Mouse (Mus musculus) gonadal fat pad, adult 2 months (tissue): ENCODE measurements around the gene Rps16. TPM values are rescaled to one million over a fixed set of nuclear protein-coding genes. Genes with fewer than 3 reads are reported as not detected.

ENCODE experiments used
- DNase-seq: peaks from one replicate; pipeline ENCODE4 v3.0.0-alpha.2; 2012; ENCODE audit warnings: low read depth
- polyA plus RNA-seq: library from polyadenylated mRNA; depleted of rRNA; stranded (reverse); fragments of >200 nt; gene quantifications from 2 replicates; pipeline ENCODE4 v1.2.3, GENCODE M21; 2012; rRNA removed

Gene Rps16
- polyA plus RNA-seq = 901 and 971 TPM in 2 replicates

DNA sequence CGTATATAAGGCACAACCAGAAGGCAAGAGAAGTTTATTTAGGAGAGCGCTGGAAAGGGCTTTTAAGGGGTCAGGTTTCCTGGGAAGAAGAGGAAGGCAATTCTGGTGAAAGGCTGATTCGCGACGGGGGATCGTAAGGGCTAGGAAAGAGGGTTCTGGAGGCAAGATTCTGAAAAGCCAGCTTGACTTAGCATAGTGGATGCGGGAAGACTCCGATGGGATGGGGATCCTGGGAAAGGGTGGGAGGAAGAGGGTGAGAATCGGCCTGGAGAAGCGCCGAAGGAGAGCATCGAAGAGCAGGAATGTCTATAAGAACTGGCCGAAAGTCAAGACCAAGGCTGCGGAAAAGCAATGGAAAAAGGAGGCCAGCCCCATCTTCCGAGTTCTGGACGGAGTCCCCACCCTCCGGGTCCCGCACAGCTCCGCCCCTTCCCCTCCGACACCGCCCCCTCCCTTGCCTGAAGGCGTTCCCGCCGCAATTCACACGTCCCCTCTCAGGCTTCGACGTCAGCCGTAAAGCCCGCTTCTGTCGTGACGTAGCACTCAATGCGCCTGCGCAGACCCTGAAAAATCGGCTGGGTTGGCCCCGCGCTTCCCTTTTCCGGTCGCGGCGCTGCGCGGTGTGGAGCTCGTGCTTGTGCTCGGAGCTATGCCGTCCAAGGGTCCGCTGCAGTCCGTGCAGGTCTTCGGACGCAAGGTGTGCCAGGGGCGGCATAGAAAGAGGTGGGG, at the start of gene Rps16:
TSS of gene Rps16 (plus strand) at position 498 of the 729 bp plus-strand sequence.
- DNase-seq = no peak

GRCm38 (mm10) chr7:28301616-28302433, 48.6 kb upstream of the Rps16 start, which contains the start of gene Dll3:
Gene Dll3, minus strand, starts transcription at chr7:28302238.
- no peak for DNase-seq

DNA sequence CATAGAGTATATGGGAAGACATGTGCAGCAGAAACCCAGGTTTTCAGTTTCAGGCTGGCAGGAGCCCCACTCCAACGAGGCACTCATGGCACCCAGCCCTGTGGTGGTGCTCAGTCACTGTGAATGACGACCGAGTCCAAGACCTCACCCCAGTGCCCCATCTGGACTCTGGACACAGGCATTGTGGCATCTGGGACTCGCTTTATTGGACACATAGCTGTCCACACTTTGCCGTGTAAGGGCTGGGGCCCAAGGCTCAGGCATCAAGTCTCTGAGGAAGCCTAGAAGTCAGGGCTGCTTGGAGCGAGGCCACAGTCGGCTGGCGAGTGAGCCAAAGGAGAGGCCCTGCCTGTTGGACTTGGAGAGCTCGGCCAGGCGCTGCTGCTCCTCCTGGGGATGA, 44.8 kb upstream of the Rps16 start:
- DNase-seq = no peak

- DNase-seq = no peak
Measured at GRCm38 (mm10) chr7:28306216-28306615, 44.2 kb upstream of the Rps16 start.

DNA sequence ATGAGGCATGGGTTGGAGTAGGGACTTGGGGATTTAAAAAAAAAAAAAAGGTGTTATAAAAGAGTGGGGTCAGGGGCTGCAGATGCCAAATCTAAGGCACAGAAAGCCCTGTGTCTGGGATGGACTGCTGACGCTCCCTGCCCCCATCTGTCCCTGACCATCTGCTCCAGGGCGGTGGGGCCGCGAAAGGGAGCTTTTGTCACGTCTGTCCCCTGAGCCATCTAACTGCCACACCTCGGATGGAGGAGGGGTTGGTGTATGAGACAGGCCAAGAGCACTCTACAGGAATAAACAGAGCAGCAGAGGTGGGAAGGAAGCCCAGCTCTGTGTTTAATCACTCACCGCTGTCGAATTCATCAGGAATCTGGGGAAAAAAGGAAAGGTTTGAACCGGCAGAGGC, 40.7 kb upstream of the Rps16 start:
- DNase-seq = no peak

DNA sequence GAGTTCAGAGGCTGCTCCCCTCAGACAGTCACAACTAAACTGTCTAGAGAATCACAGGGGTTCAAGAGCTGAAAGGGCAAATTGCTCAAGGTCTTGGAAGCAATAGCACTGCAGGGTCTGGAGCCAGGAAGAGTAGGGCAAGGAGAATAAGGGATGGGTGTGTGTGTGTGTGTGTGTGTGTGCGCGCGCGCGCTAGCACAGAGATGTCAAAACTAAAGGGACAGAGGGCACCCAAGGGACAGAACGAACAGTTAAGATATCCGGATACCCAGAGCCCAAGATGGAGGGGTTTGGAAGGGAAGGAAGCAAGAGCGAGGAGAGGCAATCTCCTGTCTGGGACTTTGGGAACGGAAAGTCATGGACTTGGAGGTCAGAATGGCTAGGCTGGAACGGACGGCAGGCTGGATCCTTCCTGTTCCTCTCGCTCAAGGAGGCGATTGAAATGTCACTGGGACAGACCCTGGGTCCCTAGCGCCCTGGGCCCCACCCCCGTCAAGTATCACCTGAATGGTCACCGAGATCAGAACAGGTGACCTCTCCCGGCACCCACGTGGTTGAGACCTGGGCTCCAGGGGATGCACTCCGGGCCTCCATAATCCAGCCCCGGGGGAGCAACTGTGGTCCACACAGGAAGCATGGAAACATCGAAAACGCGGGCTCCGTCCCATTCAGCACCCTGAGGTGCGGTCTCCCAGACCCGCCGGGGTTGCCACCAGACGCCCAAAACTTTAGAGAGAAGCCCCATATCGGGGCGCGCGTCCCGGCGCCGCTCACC, 39.1 kb upstream of the Rps16 start:
- no peak for DNase-seq

GRCm38 (mm10) chr7:28311926-28312543, 38.4 kb upstream of the Rps16 start, which contains the start of gene Timm50:
Gene Timm50, minus strand, starts transcription at chr7:28312072.
- DNase-seq = peak; percentile 70

GRCm38 (mm10) chr7:28318036-28318435, 32.4 kb upstream of the Rps16 start:
- no peak for DNase-seq

- no peak for DNase-seq
Measured at GRCm38 (mm10) chr7:28318714-28319113, 31.7 kb upstream of the Rps16 start.

GRCm38 (mm10) chr7:28321974-28322720, 28.3 kb upstream of the Rps16 start:
- DNase-seq = no peak

GRCm38 (mm10) chr7:28325293-28325692, 25.2 kb upstream of the Rps16 start:
- DNase-seq = no peak

- no peak for DNase-seq
Measured at GRCm38 (mm10) chr7:28326457-28326856, 24.0 kb upstream of the Rps16 start.

- DNase-seq = no peak
Measured at GRCm38 (mm10) chr7:28328260-28328659, 22.2 kb upstream of the Rps16 start.

- DNase-seq = no peak
Measured at GRCm38 (mm10) chr7:28334534-28334933, 15.9 kb upstream of the Rps16 start.

GRCm38 (mm10) chr7:28335471-28335870, 15.0 kb upstream of the Rps16 start:
- DNase-seq = no peak

DNA sequence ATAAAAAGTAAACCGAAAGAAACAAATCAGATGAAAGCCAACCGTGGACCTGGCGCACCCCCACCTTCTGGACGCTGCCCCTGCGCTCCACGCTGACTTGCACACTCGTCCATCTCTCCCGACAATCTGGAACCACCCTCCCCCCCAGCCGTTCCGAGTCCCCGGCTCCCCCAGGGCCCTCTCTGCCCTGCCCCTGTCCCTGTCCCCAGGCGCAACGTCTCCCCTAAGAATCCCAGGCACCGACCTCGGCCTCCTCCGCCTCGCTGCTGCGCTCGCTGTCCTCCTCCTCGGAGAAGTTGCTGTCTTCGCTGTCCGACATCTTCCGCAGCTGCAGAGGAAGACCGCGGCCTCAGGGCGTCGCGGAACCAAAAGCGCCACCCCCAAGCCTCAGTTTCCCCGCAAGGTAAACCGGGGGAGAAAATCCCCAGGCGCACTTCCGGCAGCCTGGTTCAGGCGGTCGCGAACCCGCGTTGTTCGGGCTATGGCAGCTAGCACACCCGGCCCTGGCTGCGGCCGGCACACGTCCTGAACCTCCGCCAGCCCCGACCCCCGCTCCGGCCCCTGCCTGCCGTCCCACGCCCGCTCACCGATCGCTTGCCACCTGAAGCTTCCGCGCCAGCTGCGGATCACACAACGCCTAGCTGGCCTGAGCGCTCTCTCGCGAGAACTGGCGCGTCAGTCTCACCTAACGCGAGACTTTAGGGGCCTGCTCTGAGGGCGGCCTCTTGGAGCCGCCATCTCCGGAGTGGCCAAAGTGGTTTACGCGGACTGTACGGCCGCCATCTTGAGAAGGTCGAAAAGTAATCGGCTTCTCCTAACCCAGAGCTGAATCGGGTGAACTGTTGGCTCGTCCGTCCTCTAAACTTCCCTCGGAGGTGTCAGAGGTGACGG, 12.1 kb upstream of the Rps16 start, which contains the start of gene Supt5:
TSS of gene Supt5 (minus strand) at position 639 of the 891 bp plus-strand sequence.
- DNase-seq = peak; percentile 87

- DNase-seq = no peak
Measured at GRCm38 (mm10) chr7:28339213-28339917, 11.1 kb upstream of the Rps16 start.

GRCm38 (mm10) chr7:28341381-28341780, 9.1 kb upstream of the Rps16 start:
- DNase-seq = no peak

- no peak for DNase-seq
Measured at GRCm38 (mm10) chr7:28344637-28345036, 5.8 kb upstream of the Rps16 start.
